Mouse (Mus musculus): Measurements from ENCODE around the gene Rad51b.
A peak's percentile ranks its signal among the peaks of the same experiment; 100 is the strongest.

Gene Rad51b

DNA sequence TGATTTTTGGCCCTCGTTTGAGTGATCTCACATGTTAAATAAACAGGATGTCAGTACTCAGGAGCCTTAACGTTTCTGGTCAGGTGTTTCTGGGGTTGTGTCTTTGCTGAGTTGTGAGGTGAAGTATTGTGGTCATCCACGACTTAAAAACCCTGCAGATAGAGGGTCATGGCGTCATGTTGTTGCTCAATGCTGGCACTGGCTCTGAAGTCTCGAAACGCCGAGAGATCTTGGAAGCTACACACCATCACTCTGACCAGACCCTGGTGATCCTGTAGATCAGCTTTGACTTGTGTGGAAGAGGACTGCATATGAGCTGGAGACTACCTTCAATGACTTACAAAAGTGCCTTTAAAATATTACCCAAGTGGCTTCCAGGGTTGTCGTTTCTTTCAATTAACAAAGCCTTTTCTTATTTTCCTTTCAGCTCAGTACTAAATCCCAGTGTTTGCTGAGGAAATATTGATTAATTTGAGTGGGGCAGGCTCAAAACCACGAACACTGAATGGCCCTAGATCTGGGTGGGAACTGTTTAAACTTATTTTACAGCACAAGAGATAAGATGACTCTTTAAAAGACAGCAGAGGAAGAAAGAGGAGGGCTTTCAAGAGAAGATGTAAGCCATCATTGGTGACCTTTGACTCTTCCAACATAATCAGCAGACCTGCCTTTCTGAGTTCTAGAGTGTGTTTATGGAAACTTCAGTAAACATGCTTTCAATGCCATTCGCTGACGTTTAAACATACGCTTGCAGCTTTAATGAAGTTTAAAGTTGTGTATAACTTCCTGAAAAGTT, 144.3 kb downstream of the Rad51b start:
- DNase-seq: no peak

DNA sequence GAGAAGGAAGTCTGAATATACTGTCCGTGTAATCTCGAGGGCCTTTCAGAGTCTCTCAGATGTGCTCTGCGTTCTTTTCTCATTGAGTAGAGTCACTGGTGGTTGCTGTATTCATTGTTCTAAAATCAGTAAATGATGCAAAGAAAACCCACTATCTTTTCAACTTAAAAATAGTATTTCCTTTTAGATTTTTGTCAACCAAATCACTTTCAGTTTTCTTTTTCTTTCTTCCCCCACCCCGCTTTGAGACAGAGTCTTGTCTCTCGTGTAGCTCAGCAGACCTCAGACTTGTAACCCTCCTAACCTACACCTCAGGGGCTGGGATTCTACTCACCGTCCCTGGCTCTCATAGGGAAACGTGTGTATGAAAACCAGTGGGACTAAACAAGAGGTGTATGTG, 145.0 kb downstream of the Rad51b start:
- no peak for DNase-seq

DNA sequence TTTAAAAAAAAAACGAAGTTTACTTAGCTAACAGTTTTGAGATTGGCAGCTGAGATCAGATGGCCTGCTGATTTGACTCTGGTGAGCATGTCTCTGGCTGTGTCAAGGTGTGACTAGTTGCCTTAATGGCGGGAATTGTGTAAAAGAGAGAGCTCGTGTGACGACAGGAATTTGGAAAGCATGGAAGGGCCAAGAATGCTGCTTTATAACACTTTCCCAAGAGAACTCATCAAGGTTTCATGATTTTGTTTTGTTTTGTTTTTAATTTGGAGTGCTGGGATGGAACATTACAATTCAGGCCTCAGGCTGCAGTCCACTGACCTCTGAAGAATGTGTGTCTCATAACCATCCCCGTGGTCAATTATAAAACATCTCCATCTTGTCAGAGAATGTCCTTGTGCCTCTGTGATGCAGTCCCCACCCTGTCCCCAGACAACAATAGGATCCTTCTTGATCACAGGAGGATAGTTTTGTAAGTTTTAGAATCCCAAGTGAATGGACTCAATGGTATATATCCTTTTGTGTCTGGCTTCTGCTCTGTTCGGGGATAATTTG, 145.8 kb downstream of the Rad51b start:
- no peak for DNase-seq

DNA sequence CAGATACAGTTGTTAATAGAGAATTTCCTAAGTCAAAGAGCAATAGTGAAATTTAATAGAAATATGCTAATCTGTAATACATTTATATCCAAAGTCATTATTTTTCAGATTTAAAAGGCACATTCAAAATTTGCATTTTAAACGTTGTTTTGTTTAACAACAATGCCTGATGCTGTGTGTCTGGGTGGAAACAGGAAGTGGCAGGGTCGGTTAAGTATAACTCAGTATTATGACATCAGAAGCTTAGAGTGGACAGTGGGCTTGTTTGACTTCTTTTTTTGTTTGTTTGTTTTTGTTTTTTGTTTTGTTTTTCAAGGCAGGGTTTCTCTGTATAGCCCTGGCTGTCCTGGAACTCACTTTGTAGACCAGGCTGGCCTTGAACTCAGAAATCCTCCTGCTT, 147.6 kb downstream of the Rad51b start:
- no peak for DNase-seq

DNA sequence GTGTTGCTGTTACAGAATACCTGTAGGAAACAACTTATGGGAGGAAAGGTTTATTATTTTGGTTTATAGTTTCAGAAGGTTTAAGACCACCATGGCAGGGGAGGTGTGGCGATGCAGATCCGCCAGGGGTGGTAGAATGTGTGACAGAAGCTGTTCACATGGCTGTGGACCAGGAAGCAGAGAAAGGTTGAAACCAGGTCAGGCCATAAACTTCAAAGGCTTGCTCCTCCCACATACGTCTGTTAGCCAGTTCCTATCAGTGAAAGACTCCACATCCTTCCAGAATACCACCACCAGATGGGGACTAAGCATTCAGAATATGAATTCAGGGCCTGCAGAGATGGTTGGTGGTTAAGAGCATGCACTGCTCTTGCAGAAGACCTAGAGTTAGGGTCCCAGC, 150.0 kb downstream of the Rad51b start:
- DNase-seq: no peak

DNA sequence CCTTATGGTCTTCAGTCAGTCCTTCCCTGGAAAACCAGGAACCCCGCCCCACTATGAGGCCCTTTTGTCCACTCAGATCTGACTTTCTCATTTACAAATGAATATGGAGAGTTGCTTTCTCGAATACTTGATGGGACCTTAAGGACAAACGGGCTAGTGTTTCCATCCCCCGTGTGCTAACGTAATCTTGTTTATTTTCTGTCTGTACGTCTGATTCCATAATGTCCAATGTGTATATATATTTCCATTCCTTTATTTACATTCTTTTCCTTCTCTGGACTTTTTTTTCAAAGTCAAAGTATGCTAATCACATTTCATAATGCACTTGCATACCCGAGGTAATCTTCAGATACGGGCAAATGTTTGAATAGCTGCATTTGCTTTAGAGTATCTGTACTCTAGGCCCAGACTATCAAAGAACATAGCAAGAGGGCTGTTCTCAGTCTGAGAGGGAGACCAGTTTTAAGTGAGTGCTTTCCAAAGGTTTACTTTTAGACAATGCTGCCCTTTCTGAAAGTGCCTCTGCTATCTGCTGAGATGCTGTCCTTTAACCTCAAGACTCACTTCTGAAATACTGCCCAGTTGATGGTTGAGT, 152.8 kb downstream of the Rad51b start:
- DNase-seq: no peak

DNA sequence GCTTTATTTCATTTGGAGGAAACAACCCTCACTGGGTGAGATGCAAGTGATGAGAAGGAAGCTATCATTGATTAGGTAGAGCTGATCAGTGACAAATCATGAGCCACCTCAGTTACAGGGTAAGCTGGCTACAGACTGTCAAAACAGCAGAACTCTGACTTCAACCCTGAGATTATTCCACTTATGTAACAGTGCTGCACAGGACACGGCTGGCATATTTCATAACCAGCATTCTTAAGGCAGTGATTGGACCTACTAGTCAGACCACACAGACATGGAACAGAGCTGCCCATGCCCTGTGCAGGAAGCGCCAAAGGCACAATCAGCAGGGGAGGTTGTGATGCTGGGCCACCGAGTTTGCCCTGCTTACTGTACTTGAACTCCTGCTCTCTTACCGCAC, 155.8 kb downstream of the Rad51b start:
- DNase-seq: peak in 1 of 2 experiments; percentile 45

DNA sequence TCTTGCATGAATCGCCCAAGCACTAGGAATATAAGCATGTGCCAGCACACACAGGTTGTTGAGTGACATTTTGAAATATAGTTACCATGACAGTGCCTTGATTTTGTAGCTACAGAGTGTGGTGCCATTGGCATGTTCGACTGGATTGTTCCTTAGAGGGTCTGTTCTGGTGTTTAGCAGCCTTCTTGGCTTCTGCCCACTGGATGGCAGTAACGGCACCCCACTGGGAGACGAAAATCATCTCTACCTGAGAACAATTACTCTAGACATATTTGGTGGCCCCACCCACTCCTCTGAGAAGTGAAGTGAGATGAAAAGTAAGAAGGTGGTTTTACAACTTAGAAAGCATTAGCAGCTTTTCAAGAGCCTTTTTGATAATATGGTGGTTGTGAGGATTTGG, 156.9 kb downstream of the Rad51b start:
- peak; percentile 39 to 43 for DNase-seq

DNA sequence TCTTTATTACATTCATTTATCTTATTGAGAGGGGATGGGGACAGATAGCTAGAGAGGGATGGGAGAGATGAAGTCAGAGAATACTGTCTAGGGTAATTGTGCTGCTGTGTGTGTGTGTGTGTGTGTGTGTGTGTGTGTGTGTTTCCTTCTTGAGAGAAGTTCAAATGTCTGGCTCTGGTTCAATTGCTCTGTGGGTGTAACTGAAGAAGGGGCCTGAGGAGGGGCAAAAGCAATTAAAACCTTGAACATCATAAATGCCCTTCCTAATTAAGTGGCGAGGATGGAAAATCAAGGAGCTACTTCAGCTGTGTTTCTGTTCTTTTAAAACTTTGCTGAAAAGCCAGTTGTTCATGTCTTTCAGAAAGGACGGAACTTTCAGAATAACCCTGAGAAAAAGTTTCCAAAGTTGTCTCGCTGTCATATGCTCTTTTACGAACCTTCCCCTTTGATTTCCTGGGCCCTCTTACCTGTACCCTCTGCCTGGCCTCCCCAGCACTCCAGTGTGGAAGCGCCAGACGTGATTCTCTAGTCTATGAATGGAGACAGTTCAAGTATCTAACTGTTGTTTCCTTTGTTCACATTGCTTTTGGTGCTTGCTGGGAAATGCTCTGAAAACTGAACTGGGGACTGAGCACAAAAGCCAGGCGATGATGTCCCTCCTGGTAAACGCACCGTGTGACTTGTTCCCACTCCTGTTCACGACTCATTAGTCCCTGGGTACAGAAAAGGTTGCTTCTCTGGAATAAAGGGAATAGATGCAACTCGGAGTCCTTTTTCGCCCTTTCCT, 158.2 kb downstream of the Rad51b start:
- DNase-seq: no peak

DNA sequence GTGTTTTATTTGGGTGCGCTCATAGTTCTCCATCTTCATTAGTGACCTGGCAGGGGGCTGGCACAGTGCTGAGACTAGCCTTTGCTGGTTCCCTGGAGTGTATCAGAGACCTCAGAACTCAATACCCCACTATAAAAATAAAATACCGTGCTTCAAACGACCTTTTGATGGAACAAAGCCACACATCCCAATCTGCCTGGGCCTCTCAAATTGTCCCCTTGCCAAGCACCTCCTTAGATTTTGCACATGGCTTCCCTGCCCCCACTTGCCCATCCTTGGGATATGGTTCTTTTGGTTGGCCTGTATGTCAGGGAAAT, 158.7 kb downstream of the Rad51b start:
- no peak for DNase-seq

DNA sequence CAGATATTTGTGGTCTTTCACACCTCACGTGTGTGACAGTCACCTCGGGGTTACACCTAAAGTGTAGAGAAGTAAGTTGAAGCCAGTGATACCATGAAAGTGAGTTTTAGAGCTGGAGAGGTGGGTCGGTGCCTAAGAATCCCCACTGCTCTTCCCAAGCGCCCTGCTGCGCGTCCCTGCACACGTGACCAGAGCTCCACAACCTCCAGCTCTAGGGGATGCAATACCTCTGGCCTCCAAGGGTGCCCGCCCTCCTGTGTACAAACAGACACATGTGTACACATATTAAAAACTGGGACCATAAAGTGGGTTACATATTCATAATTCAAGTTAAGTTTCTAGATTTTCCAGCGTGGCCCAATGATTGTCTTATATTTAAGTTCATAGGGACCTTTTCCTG, 159.2 kb downstream of the Rad51b start:
- no peak for DNase-seq

DNA sequence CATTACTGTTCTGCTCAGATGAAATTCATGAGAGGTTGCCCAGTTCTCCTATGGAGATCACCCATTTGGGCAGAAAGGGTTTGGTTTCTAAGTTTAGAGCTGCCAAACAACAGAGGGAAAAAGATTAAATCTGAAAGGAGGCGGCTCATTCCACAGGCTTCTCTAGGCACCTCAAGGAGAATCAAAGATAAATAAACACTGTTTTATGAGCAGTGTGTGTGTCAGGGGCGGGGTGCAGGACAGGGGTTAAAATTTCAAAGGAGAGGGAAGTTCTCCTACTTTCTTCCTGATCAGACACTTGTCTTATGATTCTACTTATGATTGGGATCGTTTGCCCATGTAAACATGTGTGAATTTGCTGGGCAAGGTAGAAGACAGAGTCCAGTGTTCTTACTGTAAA, 166.3 kb downstream of the Rad51b start:
- no peak for DNase-seq

DNA sequence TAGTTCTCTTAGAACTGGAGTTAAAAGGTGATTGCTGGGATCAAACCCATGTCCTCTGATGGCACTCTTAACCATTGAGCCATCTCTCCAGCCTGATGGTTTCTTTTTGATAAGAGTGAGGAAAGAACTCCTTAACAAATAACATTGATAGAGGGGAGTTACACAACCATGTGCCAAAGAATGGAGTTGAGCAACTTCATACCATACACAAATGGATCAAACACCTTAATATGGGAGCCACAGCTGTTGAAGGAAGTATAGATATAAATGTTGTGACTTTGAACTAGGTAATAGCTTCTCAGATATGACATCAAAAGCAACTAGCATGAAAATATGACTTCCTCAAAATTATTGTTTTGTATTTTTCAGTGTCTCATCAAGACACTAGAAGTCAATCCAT, 173.0 kb downstream of the Rad51b start:
- no peak for DNase-seq

DNA sequence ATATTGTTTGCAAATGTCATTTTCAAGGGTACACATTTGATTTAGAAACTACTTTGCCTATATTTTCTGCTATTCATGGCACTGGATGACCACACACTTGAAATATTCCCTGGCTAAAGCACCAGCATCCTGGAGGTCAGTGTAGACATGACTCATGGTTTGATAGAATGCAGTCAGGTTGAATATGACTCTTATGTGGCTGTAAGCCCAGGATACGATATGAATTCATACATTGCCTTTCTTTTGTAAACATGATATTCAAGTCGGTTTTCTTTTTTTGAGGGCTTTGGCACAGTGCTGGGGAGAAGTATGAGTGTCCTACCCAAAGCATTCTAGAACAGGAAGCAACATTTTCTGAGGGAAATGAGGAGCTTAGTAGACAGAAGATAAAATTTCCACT, 174.8 kb downstream of the Rad51b start:
- no peak for DNase-seq

DNA sequence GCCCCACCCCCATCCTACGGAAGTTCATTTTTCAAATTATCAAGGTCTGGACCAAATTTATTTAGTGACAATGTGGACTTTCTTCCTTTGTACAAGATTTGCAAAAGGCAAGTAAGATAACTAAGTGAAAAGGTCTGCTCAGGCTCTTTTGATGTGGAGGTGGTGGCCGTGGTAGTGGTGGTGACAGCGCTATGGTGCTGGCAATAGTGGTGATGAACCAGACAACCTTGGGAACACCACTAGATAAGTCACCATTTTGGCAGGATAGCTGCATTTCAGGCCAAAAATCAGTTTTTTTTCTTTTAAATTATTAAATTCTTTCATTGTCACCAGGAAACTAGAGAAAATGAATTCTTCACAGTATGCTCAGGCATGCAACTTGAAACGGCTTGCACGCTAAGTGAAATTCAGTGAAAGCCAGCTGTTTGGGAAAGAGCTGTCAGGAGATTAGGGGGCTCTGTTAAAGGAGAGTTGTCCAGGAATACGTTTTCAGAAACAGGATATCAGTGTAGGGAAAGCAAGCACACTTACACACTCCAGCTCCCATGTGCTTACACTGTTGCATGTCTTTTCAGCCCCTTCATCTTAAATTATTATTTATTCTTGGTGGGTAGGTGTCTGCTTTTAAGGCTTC, 179.4 kb downstream of the Rad51b start:
- DNase-seq: peak in 1 of 2 experiments; percentile 28

DNA sequence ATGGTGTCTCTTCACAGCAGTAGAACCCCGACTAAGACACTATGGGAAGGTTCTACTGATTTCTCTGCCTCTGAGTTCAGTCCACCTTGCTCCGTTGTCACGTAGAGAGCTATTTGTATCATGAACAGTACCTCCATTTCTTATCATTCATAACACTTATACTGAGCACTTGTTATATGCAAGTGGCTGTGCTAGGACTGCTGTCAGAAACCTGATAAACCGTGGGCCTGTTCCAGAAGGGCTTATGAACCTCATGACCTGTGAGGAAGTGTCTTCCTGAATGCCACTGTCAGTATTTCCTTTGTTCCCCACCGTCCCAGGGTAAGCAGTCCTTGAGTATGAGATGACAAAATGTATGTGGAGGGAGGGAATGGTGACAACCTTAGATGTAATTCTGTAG, 181.7 kb downstream of the Rad51b start:
- DNase-seq: no peak

DNA sequence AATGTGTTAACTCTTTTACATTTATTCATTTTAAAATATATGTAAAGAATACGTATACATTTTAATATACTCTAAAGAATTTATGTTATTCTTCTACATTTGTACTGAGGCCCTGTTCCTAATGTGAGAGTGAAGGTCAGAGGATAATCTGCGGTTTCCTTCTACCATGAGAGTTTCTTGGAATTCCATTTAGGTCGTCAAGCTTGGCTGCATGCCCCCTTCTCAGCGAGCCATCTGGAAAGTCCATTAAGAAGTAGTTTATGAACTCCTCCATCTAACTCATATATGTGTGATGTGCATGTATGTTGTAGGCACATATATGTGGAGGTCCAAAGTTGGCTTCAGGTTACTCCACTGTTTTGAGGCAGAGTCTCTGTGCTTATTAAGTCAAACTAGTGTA, 188.4 kb downstream of the Rad51b start:
- DNase-seq: peak in 1 of 2 experiments; percentile 39

DNA sequence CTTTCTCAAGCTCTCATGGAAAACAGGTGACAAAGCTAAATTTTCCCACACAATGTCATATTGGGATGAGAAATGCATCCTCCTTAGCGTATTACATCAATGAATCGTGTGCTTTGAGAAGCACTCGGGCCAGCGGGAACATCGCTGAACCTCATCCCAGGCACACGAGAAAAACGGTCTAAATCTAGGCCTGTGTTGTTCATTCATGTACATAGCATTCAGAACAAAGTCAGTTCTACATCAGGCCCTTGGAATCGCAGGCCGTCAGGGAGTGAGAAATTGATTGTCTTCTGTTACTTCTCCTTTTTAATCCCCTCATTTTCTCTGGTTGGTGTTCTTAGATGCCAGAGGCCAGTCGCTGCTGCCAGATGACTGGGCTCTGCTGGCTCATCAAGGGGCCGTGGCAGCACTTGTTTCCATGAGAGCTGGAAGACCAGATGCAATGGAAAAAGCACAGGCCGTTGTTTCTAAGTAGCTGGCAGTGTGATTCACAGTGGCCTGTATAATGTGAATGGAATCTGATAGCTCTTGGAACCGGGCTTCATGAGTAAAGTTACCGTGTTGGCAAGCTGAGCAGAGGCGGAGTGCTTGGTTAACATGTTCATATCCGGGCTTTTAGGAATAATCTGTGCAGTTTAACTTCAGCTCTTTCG, 191.6 kb downstream of the Rad51b start:
- DNase-seq: peak; percentile 28 to 49

DNA sequence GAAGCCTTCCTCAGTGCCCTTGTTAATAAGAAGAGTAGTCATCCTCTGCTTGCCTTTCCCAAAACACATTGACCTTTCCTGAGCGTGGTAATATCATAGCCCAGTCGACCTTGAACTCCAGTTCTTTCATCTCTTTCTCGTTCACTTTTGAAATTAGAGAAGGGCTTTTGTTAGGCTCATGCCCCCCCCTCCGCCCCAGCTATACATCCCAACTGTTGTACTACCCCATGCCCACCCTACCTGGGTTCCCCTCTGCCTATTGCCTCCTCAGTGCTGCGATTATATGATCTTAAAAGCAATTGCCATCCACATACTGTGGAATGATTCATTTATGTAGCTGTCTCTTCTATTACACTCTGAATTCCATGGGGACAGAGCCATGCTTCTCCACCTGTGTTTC, 193.5 kb downstream of the Rad51b start:
- DNase-seq: no peak

DNA sequence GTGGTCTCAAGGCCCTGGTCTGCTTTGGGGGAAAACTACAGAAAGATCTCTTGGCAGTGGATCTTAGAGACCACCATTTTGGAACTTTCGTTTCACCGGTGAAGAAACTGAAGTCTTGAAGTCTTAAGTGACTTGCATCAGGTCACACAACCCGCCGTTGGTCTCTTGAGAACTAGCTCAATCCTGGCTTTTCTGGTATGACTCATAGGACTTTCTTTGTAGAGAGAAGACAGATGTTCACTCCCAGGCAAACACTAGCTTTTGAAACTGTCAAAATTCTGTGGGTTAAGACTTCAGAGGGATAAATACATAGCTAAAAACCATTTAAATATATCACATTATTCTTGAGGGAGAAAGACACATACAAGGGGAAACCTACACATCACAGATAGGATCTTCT, 195.1 kb downstream of the Rad51b start:
- DNase-seq: no peak

DNA sequence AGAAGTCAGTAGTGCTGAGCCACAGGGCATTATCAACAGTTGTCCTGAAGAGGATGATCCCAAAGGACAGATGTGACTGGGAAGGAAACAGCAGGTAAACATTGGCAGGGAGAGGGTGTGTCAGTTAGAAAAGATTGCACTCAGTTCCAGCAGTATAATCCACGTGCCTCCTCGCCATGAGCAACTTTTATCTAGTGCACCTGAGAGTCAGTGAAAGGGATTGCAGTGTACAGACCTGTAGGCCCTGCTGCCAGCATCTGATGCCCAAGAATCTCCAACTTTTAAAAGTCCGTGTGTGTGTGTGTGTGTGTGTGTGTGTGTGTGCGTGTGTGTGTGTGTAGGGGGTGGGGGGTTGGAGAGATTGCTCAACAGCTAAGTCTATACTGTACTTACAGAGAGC, 195.5 kb downstream of the Rad51b start:
- DNase-seq: no peak

DNA sequence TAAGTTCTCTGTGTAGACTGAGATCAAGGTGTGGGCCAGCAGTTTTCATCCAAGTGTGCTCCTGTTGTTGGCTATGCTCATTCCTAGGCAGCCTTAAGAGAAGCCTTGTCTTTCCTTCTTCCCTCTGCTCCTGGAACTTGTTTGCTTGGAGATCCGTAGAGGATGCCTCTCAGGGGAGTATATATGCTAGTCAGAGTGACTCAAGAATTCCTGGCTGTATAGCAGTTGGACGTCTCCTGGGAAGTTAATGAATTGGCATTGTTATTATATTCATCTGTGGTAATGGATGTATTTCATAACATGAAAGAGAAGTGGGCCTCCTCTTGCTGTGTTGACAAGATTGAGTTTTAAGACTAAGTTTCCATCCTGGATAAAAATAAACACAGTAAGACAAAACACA, 196.4 kb downstream of the Rad51b start:
- no peak for DNase-seq

DNA sequence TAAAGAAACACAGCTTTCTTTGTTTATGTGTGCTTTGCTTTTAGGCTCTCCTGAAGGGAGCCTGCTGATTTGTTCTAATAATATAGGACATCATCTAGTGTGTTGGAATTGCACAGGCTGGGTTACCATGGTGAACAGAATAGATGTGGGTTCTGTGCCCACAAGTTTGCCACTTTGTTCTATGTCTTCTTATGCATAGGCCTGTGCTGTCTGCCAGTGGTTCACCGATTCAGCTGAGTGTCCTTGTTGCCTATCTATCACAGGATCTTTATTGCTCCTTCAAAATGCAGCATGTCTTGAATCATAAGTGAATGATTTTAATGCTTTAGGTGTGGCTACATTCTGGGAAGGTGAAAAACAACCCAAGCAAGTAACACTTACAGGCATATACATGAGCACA, 201.2 kb downstream of the Rad51b start:
- no peak for DNase-seq

Measured in lung, postnatal 4 days (tissue).